Mouse (Mus musculus): ENCODE data around the gene 1190002N15Rik. TPM values are rescaled to one million over a fixed set of nuclear protein-coding genes. Genes with fewer than 3 reads are reported as not detected.

The 1190002N15Rik gene
- total and polyA plus RNA-seq, 3 experiments: not detected

DNA sequence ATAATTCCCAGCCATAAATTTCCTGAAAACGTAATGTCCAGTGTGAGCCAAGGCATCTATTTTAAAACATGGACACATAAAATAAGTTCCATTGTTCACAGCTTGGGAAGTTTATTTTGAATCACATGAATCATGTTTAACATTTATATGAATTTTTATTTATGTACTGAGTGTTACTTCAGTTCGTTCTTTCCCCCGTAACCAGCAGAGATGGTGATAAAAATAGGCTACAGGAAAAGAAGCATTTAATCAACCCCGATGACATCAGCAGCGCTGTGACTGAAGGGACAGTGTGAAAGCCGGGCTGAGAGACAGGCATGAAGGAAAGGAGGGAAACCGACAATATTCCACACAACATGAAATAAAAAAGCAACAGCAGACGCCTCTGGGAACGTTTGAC, 46.4 kb downstream of the 1190002N15Rik start:
- in situ Hi-C loops (cut with MboI; ENCODE audit: low pct_ligation_motif_present, low pct_unique_long_range_greater_than_20kb, low sequenced_read_pairs): no loop called here
- Histone ChIP-seq H3K36me3 (replicated peaks in 1 of 2; ENCODE audit: control insufficient read depth in 1 of 2, insufficient read depth in 1 of 2, low read length in 1 of 2) (no peaks in the 10 kb centered on the region), H3K79me2 (replicated peaks; ENCODE audit: control insufficient read depth, extremely low read depth, insufficient read depth, poor library complexity, severe bottlenecking) (no peaks in the 10 kb centered on the region), H3K9ac (ENCODE audit: insufficient read depth, low read depth) (no peak overlapping the region), H3K27me3 (replicated peaks) (no peaks in the 10 kb centered on the region), H3K4me3 (replicated peaks in 1 of 3; ENCODE audit: low read depth in 2 of 3, low read length in 2 of 3, poor library complexity in 1 of 3) (no peak overlapping the region), H3K4me2 (ENCODE audit: insufficient read depth, low read depth, poor library complexity, severe bottlenecking) (no peak overlapping the region), H3K4me1 (ENCODE audit: control insufficient read depth in 1 of 2, insufficient read depth in 2 of 2) (no peaks in the 10 kb centered on the region), H3K27ac (ENCODE audit: insufficient read depth, low read depth) (no peak overlapping the region), H3K9me3 (replicated peaks; ENCODE audit: low read length) (peaks cover 62% of the 10 kb centered on the region)
- TF ChIP-seq TBP (conservative IDR thresholded peaks at IDR 0.05; ENCODE audit: low read depth, low read length): no peak
- TF ChIP-seq CHD2 (IDR thresholded peaks at IDR 0.05; ENCODE audit: low read length): no peak
- TF ChIP-seq POLR2A (IDR thresholded peaks at IDR 0.05; ENCODE audit: low read depth, low read length): no peak
- no peak for TF ChIP-seq JUN (IDR thresholded peaks at IDR 0.05; ENCODE audit: insufficient read depth, low read depth, low read length)
- no peak for TF ChIP-seq CTCF (conservative IDR thresholded peaks at IDR 0.05 in 1 of 2, IDR thresholded peaks at IDR 0.05 in 1 of 2; ENCODE audit: low read depth in 2 of 2, low read length in 2 of 2)
- dilution Hi-C loops (cut with MboI; ENCODE audit: extremely low pct_ligation_motif_present, extremely low pct_unique_long_range_greater_than_20kb, low sequenced_read_pairs): no loop called here
- no peak for DNase-seq (ENCODE audit: extremely low read depth)

DNA sequence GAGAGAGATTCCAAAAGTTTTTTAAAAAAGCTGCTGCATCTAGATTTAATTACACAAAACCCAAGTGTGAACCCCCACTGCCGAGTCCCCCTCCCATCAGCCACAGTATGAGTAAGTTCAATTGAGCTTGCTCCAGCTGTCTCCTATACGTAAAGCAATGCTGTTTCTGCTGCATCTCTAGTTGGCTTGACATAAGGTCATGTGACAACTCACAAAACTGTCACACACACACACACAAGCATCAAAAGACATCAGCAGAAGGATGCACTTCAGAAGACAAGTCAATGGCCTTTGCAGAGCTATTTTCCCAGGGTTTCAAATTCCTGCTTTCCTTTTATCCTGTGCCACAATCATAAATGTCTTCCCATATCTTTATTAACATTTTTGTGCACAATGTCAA, 49.9 kb downstream of the 1190002N15Rik start:
- Histone ChIP-seq H3K4me3 (replicated peaks in 1 of 3; ENCODE audit: low read depth in 2 of 3, low read length in 2 of 3, poor library complexity in 1 of 3) (no peak overlapping the region), H3K9ac (ENCODE audit: insufficient read depth, low read depth) (no peak overlapping the region), H3K4me1 (ENCODE audit: control insufficient read depth in 1 of 2, insufficient read depth in 2 of 2) (no peaks in the 10 kb centered on the region), H3K79me2 (replicated peaks; ENCODE audit: control insufficient read depth, extremely low read depth, insufficient read depth, poor library complexity, severe bottlenecking) (no peaks in the 10 kb centered on the region), H3K4me2 (ENCODE audit: insufficient read depth, low read depth, poor library complexity, severe bottlenecking) (no peak overlapping the region), H3K9me3 (replicated peaks; ENCODE audit: low read length) (peaks cover 61% of the 10 kb centered on the region), H3K36me3 (replicated peaks in 1 of 2; ENCODE audit: control insufficient read depth in 1 of 2, insufficient read depth in 1 of 2, low read length in 1 of 2) (no peaks in the 10 kb centered on the region), H3K27me3 (replicated peaks) (no peaks in the 10 kb centered on the region), H3K27ac (ENCODE audit: insufficient read depth, low read depth) (no peak overlapping the region)
- DNase-seq (ENCODE audit: extremely low read depth): no peak
- dilution Hi-C loops (cut with MboI; ENCODE audit: extremely low pct_ligation_motif_present, extremely low pct_unique_long_range_greater_than_20kb, low sequenced_read_pairs) (no loop called here), in situ Hi-C loops (cut with MboI; ENCODE audit: low pct_ligation_motif_present, low pct_unique_long_range_greater_than_20kb, low sequenced_read_pairs) (no loop called here)
- TF ChIP-seq GABPA (IDR thresholded peaks at IDR 0.05; ENCODE audit: insufficient replicate concordance, low read depth, low read length) (no peak), ETS1 (conservative IDR thresholded peaks at IDR 0.05; ENCODE audit: low read depth, low read length) (no peak), PAX5 (IDR thresholded peaks at IDR 0.05; ENCODE audit: low read length) (no peak), HCFC1 (IDR thresholded peaks at IDR 0.05; ENCODE audit: low read depth, low read length) (no peak)

DNA sequence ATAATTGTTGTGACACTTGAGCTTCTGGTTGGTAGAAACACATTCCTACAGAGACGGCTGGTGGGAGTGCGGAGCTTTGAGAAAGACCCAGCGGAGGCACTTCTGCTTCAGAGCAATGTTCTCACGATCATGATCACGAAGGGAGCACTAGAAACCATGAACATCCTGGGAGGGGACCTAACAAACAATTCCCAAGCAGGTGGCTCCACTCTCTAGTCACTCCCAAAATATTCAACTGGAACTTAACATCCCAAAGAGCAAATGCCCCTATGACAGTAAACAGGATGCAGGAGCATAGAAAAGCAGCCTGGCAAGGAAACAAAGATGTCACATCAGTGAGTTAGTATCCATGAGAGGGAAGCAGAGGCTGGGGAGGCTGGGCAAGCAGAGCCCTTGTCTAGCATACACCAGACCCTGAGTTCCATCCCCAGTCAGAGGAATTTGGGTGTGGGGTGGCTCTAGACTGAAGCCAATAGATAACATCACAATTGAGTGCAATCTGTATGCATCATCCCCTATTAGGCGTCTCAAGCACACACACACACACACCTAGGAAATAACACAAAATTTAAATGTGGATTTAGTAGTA, 54.5 kb downstream of the 1190002N15Rik start:
- Histone ChIP-seq H3K27me3 (replicated peaks) (no peaks in the 10 kb centered on the region), H3K9ac (ENCODE audit: insufficient read depth, low read depth) (no peak overlapping the region), H3K27ac (ENCODE audit: insufficient read depth, low read depth) (no peak overlapping the region), H3K79me2 (replicated peaks; ENCODE audit: control insufficient read depth, extremely low read depth, insufficient read depth, poor library complexity, severe bottlenecking) (no peaks in the 10 kb centered on the region), H3K9me3 (replicated peaks; ENCODE audit: low read length) (peaks cover 62% of the 10 kb centered on the region), H3K4me2 (ENCODE audit: insufficient read depth, low read depth, poor library complexity, severe bottlenecking) (no peak overlapping the region), H3K4me1 (ENCODE audit: control insufficient read depth in 1 of 2, insufficient read depth in 2 of 2) (no peaks in the 10 kb centered on the region), H3K36me3 (replicated peaks in 1 of 2; ENCODE audit: control insufficient read depth in 1 of 2, insufficient read depth in 1 of 2, low read length in 1 of 2) (no peaks in the 10 kb centered on the region), H3K4me3 (replicated peaks in 1 of 3; ENCODE audit: low read depth in 2 of 3, low read length in 2 of 3, poor library complexity in 1 of 3) (no peak overlapping the region)
- TF ChIP-seq CTCF (conservative IDR thresholded peaks at IDR 0.05 in 1 of 2, IDR thresholded peaks at IDR 0.05 in 1 of 2; ENCODE audit: low read depth in 2 of 2, low read length in 2 of 2) (no peak), MEF2A (IDR thresholded peaks at IDR 0.05; ENCODE audit: borderline replicate concordance, low read depth, low read length) (no peak), ELF1 (IDR thresholded peaks at IDR 0.05; ENCODE audit: low read depth, low read length) (no peak), SIN3A (IDR thresholded peaks at IDR 0.05; ENCODE audit: low read length) (no peak), HCFC1 (IDR thresholded peaks at IDR 0.05; ENCODE audit: low read depth, low read length) (no peak), USF2 (conservative IDR thresholded peaks at IDR 0.05; ENCODE audit: low read depth, low read length) (no peak), USF1 (IDR thresholded peaks at IDR 0.05; ENCODE audit: low read depth, low read length) (no peak), MAZ (IDR thresholded peaks at IDR 0.05; ENCODE audit: low read depth, low read length) (no peak), MAFK (IDR thresholded peaks at IDR 0.05; ENCODE audit: insufficient replicate concordance, low read length) (no peak), ZKSCAN1 (IDR thresholded peaks at IDR 0.05; ENCODE audit: borderline replicate concordance, low read depth, low read length) (no peak), UBTF (IDR thresholded peaks at IDR 0.05; ENCODE audit: low read depth, low read length) (no peak)
- in situ Hi-C loops (cut with MboI; ENCODE audit: low pct_ligation_motif_present, low pct_unique_long_range_greater_than_20kb, low sequenced_read_pairs) (no loop called here), dilution Hi-C loops (cut with MboI; ENCODE audit: extremely low pct_ligation_motif_present, extremely low pct_unique_long_range_greater_than_20kb, low sequenced_read_pairs) (no loop called here)
- no peak for DNase-seq (ENCODE audit: extremely low read depth)
